Mouse (Mus musculus): ENCODE measurements around the gene Gm42791.

DNA sequence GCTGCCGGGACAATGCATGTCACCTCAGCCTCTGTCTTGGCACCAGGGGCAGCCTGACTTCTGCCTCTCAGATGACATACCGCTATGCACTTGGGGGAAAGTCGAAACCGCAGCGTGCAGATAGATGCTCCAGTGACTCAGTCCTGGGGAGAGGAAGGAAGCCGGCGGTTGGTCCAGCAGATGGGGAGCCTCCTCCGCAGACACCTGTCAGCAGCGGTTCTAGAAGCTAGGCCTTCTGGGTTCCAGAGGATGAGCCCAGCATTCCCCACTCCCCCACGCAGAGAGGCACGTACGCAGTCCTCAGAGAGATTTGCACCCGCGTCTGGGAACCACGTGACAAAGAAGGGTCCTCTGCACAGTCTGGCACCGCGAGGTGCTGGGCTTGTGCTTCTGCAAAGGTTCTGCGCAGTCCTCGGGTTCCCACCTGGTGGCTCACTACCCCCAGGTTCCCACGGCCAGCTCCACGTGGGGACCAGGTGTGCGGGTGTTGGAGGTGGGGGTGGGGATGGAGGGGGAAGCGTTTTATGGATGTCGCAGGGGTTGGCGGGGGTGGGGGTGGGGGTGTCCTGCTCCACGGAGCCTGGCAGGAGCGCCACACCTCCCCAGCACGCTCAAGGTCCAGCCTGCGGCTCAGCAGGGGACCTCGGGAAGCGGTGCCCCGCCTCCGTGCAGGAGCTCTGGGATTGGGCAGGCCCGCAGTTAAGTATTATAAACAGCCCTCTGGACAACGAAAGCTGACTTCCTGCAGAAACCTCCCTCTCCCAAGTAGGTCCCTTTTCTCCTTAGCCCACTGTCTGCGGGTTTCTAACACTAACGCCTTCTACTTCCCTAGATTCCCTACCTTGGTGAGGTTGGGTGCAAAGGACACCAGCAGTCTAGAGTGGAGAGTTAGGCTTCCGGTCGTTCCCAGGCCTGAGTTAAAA, 35.6 kb downstream of the Gm42791 start:
- TF ChIP-seq POLR2A (IDR thresholded peaks at IDR 0.05; ENCODE audit: control insufficient read depth, low read depth, low read length) (no peak), CTCF (IDR thresholded peaks at IDR 0.05; ENCODE audit: control insufficient read depth, insufficient read depth, insufficient replicate concordance, low read depth, low read length) (no peak)

Measured in testis, adult 2 months (tissue).